Mouse (Mus musculus) limb, embryonic 11.5 days (tissue): Measurements from ENCODE around the gene Zfp687. TPM values are rescaled to one million over a fixed set of nuclear protein-coding genes. Genes with fewer than 3 reads are reported as not detected.
"Not testable (repeated sequence)": the region's sequence is repeated elsewhere in the genome, so short reads cannot be mapped to it uniquely, and the experiment has no call there.

Experiments
- ATAC-seq: fragments of 200-750 bp; cut with Nextera tagmentation; 2 replicates; pipeline ENCODE4 v1.8.0; 2017; ENCODE audit warnings: low read depth; ENCODE audit not compliant: insufficient number of reproducible peaks, low FRiP score, low TSS enrichment
- DNase-seq: peaks from one replicate; pipeline ENCODE4 v3.0.0-alpha.2; 2015; ENCODE audit warnings: low spot score
- H3K27ac ChIP-seq: fragments of 300-500 bp; sonication (generic); replicated peaks from 2 replicates; pipeline ENCODE4 v1.5.1; 2014; ENCODE audit warnings: low read depth, mild to moderate bottlenecking, low read length
- H3K27me3 ChIP-seq: fragments of 300-500 bp; sonication (generic); 2 replicates; pipeline ENCODE4 v1.6.1; 2014; ENCODE audit warnings: mild to moderate bottlenecking, low read length, mixed read lengths; ENCODE audit not compliant: control insufficient read depth, insufficient read depth
- H3K36me3 ChIP-seq: fragments of 300-500 bp; sonication (generic); 2 replicates; pipeline ENCODE4 v1.6.1; 2014; ENCODE audit warnings: mild to moderate bottlenecking, low read length, moderate library complexity, mixed read lengths; ENCODE audit not compliant: control insufficient read depth, insufficient read depth
- H3K4me1 ChIP-seq: fragments of 300-500 bp; sonication (generic); 2 replicates; pipeline ENCODE4 v1.6.1; 2014; ENCODE audit warnings: low read length, mixed read lengths; ENCODE audit not compliant: control insufficient read depth, insufficient read depth
- H3K4me2 ChIP-seq: fragments of 300-500 bp; sonication (generic); 2 replicates; pipeline ENCODE4 v1.6.1; 2014; ENCODE audit warnings: low read depth, mild to moderate bottlenecking, moderate library complexity; ENCODE audit not compliant: severe bottlenecking
- H3K4me3 ChIP-seq: fragments of 300-500 bp; sonication (generic); 2 replicates; pipeline ENCODE4 v1.5.1; 2014; ENCODE audit warnings: low read depth, low read length
- H3K9ac ChIP-seq: fragments of 300-500 bp; sonication (generic); 2 replicates; pipeline ENCODE4 v1.6.1; 2014; ENCODE audit warnings: mild to moderate bottlenecking, low read length
- H3K9me3 ChIP-seq: fragments of 300-500 bp; sonication (generic); 2 replicates; pipeline ENCODE4 v1.6.1; 2016; ENCODE audit warnings: low read length; ENCODE audit not compliant: control insufficient read depth
- WGBS: fragments of 180-500 bp; shearing (Covaris S2); extraction: QIAGEN DNeasy Blood & Tissue Kit; methylation state at CpG from one replicate; pipeline ENCODE4 v1.1.7; 2014; 5-methylcytosine and 5-hydroxymethylcytosine counted together
- polyA plus RNA-seq: library from polyadenylated mRNA; unstranded; fragments of >200 nt; fragmentation: Nextera tagmentation; extraction: Ambion mirVana; gene quantifications from 2 replicates; pipeline ENCODE4 v1.2.1, GENCODE M21; 2014

The Zfp687 gene
- polyA plus RNA-seq, 1 experiment from 2014 or later = 28.5 TPM

DNA sequence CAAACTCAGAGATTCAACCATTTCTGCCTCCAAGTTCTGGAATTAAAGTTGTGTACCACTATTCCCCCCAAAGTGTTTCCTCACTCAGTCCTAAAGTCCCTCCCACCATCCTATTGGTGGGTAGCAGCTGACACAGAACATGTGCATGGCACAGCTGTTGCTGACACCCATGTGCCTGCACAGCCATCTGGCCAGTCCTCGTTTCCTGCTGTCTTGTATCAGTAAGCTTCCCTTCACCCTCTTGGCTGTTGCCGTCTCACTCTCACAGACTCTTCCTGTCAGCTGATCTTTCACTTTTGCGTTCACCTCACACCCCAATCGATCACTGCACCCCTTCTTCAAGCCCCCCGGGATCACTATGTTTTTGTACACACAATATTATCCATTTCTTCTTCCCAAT lies 12.5 kb upstream of the Zfp687 start:
- Histone ChIP-seq H3K4me1 (0 out of 2 replicates have a peak, but pooled peaks cover 4% of the 10 kb centered on the region), H3K4me3 (no peak overlapping the region), H3K9ac (no peak overlapping the region), H3K4me2 (no peak overlapping the region), H3K27me3 (no peaks in the 10 kb centered on the region), H3K27ac (no peak overlapping the region), H3K36me3 (peaks cover 11% of the 10 kb centered on the region; the same call in 1 of the 2 replicates), H3K9me3 (no peaks in the 10 kb centered on the region)
- WGBS = 62% methylated on average over 5 of the region's 5 CpGs
- DNase-seq = no peak
- peak; percentile 45 for ATAC-seq

DNA sequence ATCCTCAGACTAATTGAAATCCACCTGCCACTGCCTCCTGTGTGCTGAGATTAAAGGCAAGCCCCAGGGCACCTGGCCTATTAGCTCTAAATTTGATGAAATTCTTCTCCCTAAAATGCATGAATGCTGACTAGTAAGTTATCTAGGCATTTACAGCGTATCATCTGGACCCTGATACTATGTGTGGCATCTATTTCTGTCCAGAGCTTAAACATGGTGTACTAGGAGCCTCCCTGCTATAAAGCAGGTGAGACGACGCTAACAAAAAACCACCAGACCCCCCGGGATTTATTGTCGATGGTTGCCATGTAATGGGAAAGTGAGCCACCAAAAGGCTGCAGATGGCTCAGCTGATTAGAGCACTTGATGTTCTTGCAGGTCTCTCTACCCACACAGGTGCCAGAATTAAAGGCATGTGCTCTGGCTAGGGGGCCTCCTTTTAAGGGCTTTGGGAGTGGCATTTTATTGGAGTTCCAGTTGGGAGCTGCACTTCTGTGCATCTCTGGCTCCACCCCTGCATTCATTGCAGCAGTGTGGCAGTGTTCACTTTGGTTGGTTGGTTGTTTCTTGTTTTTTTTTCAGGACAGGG lies 11.9 kb upstream of the Zfp687 start:
- H3K4me3 ChIP-seq = no peak overlapping the region

DNA sequence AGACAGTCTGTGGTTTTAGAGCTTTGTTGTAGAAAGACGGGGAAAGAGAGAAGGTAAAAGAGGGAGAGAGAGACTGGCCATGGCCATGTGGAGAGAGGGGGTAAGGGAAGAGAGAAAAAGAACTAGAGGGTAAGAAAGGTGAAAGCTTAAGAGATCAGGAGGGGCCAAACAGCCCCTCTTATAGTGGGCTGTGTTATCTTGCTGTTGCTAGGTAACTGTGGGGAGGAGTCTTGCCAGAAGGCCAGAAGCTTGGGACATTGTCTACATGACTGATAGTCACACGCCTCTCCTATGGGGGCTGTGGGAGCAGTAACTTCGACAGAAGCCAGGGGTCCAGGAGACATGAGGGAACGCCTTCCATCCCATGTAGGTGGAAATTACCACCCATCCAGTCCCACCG lies 10.0 kb upstream of the Zfp687 start:
- 49% methylated on average over 5 of the region's 5 CpGs for whole genome bisulfite sequencing
- Histone ChIP-seq H3K27ac (no peak overlapping the region), H3K9ac (no peak overlapping the region), H3K4me1 (0 out of 2 replicates have a peak, but pooled peaks cover 4% of the 10 kb centered on the region), H3K36me3 (peaks cover 2% of the 10 kb centered on the region; the same call in 1 of the 2 replicates), H3K9me3 (no peaks in the 10 kb centered on the region), H3K4me2 (no peak overlapping the region), H3K4me3 (no peak overlapping the region), H3K27me3 (no peaks in the 10 kb centered on the region)
- ATAC-seq (no peak), DNase-seq (no peak)

More for the DNA sequence above, 11.9 kb upstream of the Zfp687 start:
- Histone ChIP-seq H3K4me2 (no peak overlapping the region), H3K4me1 (0 out of 2 replicates have a peak, but pooled peaks cover 4% of the 10 kb centered on the region), H3K36me3 (peaks cover 6% of the 10 kb centered on the region; the same call in 1 of the 2 replicates), H3K27me3 (no peaks in the 10 kb centered on the region), H3K27ac (no peak overlapping the region), H3K9ac (no peak overlapping the region), H3K9me3 (no peaks in the 10 kb centered on the region)
- DNase-seq (no peak), ATAC-seq (peak; percentile 19; the same call in 1 of the 2 replicates)
- WGBS = 51% methylated on average over 5 of the region's 5 CpGs

DNA sequence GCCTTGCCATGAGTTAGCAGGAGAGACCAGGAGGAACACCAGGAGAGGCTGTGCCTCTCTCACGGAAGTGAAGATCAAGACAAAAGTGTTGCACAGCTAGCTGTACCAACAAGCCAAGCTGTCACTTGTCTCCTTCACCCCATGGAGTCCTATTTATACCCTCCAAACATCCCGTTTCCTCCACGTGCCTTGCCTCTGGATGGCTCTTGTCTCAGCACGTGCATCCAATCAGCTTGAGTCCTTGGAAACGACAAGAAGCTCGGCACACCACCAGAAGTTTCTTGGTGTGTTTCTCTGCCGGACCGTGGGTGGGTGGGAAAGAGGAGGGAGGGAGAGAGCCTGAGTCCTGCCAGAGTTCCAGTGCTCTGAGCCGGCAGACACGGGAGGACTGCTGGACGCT lies 9.3 kb upstream of the Zfp687 start:
- 0 out of 2 replicates have a peak, but pooled peaks cover 4% of the 10 kb centered on the region for H3K4me1 ChIP-seq
- no peak overlapping the region for H3K4me2 ChIP-seq
- ATAC-seq (no peak), DNase-seq (no peak)
- peak overlapping the region; percentile 22; the same call in 1 of the 2 replicates for H3K9ac ChIP-seq
- 0 out of 2 replicates have a peak, but pooled peaks cover under 1% of the 10 kb centered on the region for H3K36me3 ChIP-seq
- H3K27ac ChIP-seq = no peak overlapping the region
- no peaks in the 10 kb centered on the region for H3K27me3 ChIP-seq
- 31% methylated on average over 11 of the region's 11 CpGs for WGBS
- H3K9me3 ChIP-seq = no peaks in the 10 kb centered on the region
- H3K4me3 ChIP-seq = no peak overlapping the region

DNA sequence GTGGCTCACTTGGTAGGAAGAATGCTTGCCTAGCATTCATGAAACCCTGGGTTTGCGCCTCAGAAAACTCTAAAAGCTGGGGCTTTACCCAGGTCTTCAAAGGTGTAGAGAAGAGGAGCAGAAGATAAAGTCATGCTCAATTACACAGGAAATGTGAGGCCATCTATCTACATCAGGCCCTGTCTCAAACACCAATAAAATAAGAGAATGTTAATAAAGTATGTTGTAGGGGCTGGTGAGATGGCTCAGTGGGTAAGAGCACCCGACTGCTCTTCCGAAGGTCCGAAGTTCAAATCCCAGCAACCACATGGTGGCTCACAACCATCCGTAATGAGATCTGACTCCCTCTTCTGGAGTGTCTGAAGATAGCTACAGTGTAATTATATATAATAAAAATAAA lies 5.7 kb upstream of the Zfp687 start:
- not testable (repeated sequence) for H3K36me3 ChIP-seq, H3K27me3 ChIP-seq, DNase-seq, H3K4me3 ChIP-seq, ATAC-seq, H3K27ac ChIP-seq, H3K4me2 ChIP-seq, H3K9ac ChIP-seq, H3K4me1 ChIP-seq, H3K9me3 ChIP-seq
- WGBS = 95% methylated on average over 5 of the region's 5 CpGs

DNA sequence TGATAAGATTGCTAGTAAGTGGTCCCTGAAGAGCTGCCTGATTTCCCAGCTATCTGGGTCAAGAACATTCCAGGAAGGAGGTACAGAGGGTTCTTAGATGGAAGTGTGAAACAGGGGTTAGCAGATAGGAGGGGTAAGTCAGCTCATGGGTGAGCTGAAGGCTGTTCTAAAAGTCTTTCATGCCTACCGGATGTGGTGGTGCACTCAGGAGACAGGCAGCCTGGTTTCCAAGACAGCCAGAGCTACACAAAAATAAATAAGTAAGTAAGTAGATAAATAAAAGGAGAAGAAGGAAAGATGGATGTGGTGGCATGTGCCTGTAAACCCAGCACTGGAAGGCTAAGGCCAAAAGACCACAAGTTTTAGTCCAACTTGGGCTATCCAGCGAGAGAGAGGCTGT lies 3.5 kb upstream of the Zfp687 start:
- Histone ChIP-seq H3K27me3 (no peaks in the 10 kb centered on the region), H3K36me3 (no peaks in the 10 kb centered on the region), H3K9ac (no peak overlapping the region), H3K27ac (no peak overlapping the region), H3K4me1 (peaks cover 8% of the 10 kb centered on the region), H3K9me3 (no peaks in the 10 kb centered on the region), H3K4me2 (no peak overlapping the region), H3K4me3 (no peak overlapping the region)
- no peak for DNase-seq
- WGBS = 81% methylated on average over 2 of the region's 2 CpGs
- no peak for ATAC-seq

DNA sequence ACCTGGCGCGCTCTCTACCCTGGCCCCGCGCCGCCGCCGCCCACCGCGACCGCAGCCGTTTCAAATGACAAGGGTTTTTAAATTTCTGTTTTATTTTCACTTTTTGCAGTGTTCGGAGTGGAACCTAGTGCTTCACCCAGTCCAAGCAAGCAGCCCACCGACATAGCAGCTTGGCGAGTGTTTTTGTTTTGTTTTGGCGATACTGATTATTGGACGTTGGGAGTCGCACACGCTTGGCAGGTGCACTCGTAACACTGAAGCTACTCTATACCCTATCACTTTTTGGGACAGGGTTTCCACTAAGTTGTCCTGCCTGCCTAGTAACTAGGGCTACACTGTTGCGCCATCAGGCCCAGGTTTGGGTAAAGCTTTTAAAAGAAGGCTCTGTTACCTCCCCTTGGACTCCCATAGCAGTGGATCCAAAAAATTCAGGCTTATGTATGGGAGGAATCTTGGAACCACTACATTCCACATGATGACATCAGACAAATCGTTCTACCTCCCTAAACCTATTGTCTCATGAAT lies 1.3 kb upstream of the Zfp687 start:
- peak overlapping the region; percentile 95 for H3K27ac ChIP-seq
- peaks cover 6% of the 10 kb centered on the region; the same call in 1 of the 2 replicates for H3K36me3 ChIP-seq
- peak overlapping the region; percentile 75 for H3K4me2 ChIP-seq
- no peaks in the 10 kb centered on the region for H3K9me3 ChIP-seq
- no peak for DNase-seq
- peak overlapping the region; percentile 89 for H3K4me3 ChIP-seq
- peak overlapping the region; percentile 77 for H3K9ac ChIP-seq
- H3K27me3 ChIP-seq = no peaks in the 10 kb centered on the region
- WGBS = 6% methylated on average over 21 of the region's 21 CpGs
- H3K4me1 ChIP-seq = peaks cover 17% of the 10 kb centered on the region
- ATAC-seq = no peak

DNA sequence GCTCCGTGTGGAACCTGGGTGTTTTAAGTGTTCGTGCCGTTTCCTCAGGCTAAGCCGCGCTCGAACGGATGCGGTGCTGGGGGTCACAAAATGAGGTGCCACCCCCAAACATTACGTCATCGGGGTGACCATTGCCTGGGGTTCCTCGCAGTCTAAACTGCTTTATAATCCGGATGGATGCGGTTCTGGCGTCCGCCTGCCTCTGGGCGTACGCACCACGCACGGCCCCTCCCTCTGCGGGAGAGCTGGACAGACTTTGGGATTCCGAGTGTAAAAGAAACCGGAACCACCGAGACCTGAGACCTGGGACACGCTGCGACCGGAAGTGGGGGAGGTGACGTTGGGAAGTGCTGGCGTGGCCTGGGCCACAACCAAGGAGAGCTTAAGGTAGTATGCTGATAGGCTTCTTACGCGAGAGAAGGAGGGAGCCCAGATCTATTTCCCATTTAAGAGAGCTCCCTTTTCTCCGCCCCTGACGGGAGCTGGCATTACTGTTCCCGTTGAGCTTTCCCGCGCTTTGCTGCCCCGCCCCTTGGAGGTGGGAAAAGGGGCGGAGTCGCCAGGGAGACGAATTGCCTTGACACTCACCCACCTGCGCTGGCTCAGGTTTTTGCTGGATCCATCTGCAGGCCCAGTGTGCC lies 763 bp upstream of the Zfp687 start:
- Histone ChIP-seq H3K27me3 (no peaks in the 10 kb centered on the region), H3K4me2 (peak overlapping the region; percentile 75), H3K4me3 (peak overlapping the region; percentile 89), H3K9ac (peak overlapping the region; percentile 77), H3K4me1 (peaks cover 17% of the 10 kb centered on the region), H3K27ac (peak overlapping the region; percentile 95), H3K9me3 (no peaks in the 10 kb centered on the region), H3K36me3 (peaks cover 12% of the 10 kb centered on the region)
- ATAC-seq (peak; percentile 73), DNase-seq (peak; percentile 94)
- under 1% methylated on average over 40 of the region's 40 CpGs for WGBS
